Mouse (Mus musculus): Measurements from ENCODE around the gene Rara. TPM values are rescaled to one million over a fixed set of nuclear protein-coding genes. Genes with fewer than 3 reads are reported as not detected.

The Rara gene
- polyA plus RNA-seq, 1 experiment from 2014 or later = 43.2 TPM

- H3K4me2 ChIP-seq = peak overlapping the region; percentile 94
- H3K4me1 ChIP-seq (ENCODE audit: insufficient read depth) = peaks cover 63% of the 10 kb centered on the region
- H3K27me3 ChIP-seq (ENCODE audit: insufficient read depth, low read length) = no peaks in the 10 kb centered on the region
- WGBS = under 1% methylated on average over 39 of the region's 39 CpGs
- ATAC-seq (ENCODE audit: insufficient read depth) = no peak; the same call in 1 of the 2 replicates
- peak overlapping the region; percentile 76 for H3K4me3 ChIP-seq (ENCODE audit: low read depth, low read length)
- DNase-seq = peak; percentile 71
- H3K9ac ChIP-seq = peak overlapping the region; percentile 83
- no peaks in the 10 kb centered on the region for H3K36me3 ChIP-seq (ENCODE audit: insufficient read depth)
- H3K27ac ChIP-seq (ENCODE audit: low read depth) = peak overlapping the region; percentile 97
- no peaks in the 10 kb centered on the region for H3K9me3 ChIP-seq (ENCODE audit: low read depth, low read length)
- no peak for TF ChIP-seq CTCF (IDR thresholded peaks at IDR 0.05; ENCODE audit: low read depth)
These were observed 10.5 kb downstream of the Rara start for GRCm38 (mm10) chr11:98937914-98938694.

GRCm38 (mm10) chr11:98938701-98939083 is 11.1 kb downstream of the Rara start:
- TF ChIP-seq CTCF (IDR thresholded peaks at IDR 0.05; ENCODE audit: low read depth) = no peak
- peak overlapping the region; percentile 97 for H3K27ac ChIP-seq (ENCODE audit: low read depth)
- no peaks in the 10 kb centered on the region for H3K27me3 ChIP-seq (ENCODE audit: insufficient read depth, low read length)
- peaks cover 65% of the 10 kb centered on the region for H3K4me1 ChIP-seq (ENCODE audit: insufficient read depth)
- ATAC-seq (ENCODE audit: insufficient read depth) (no peak), DNase-seq (no peak)
- WGBS = 21% methylated on average over 7 of the region's 7 CpGs
- no peaks in the 10 kb centered on the region for H3K9me3 ChIP-seq (ENCODE audit: low read depth, low read length)
- no peaks in the 10 kb centered on the region for H3K36me3 ChIP-seq (ENCODE audit: insufficient read depth)
- peak overlapping the region; percentile 76 for H3K4me3 ChIP-seq (ENCODE audit: low read depth, low read length)
- H3K4me2 ChIP-seq = peak overlapping the region; percentile 94
- H3K9ac ChIP-seq = peak overlapping the region; percentile 83

DNA sequence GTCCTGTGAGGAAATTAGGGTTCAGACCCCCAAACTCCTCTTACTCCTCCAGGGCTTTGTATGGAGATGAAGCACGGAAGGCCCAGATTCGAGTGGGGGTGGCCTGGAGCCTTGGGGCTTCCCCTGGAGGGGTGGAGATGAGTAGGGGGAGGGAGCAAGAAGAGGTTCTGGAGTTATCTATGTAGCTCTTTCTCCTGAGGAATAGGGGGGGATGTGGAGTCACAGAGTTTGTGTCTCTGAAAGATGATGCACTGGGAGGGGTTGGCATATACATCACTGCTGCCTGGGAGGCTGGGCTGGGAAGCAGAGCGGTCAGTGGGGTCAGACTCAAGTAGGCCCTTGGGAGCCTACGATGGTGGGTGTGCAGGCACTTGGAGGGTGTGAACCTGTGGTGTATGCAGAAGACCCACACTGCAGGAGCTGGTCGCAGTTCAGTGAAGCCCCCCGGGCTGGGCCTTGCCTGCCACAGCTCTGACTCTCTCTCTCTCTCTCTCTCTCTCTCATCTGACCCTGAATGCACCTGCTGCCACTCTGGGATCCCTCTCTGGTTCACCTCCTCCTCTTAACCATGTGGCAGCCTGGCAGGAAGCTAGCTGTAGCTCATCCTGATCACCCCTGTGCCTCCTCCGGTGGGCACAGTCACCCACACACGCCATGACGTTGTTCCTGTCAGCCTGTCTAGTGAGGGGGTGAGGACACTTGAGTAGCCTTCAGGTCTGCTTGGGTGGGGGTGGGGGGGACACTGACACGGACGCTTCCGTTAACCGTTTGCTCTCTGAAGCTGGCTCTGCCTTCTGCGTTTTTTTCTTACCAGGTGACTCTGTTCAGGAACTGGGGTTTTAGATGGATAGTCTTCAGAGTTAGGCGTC is 11.7 kb downstream of the Rara start:
- WGBS = 22% methylated on average over 15 of the region's 15 CpGs
- H3K4me2 ChIP-seq = peak overlapping the region; percentile 94
- H3K9me3 ChIP-seq (ENCODE audit: low read depth, low read length) = no peaks in the 10 kb centered on the region
- TF ChIP-seq CTCF (IDR thresholded peaks at IDR 0.05; ENCODE audit: low read depth) = no peak
- DNase-seq = no peak
- H3K27ac ChIP-seq (ENCODE audit: low read depth) = peak overlapping the region; percentile 99
- H3K36me3 ChIP-seq (ENCODE audit: insufficient read depth) = no peaks in the 10 kb centered on the region; the same call in 1 of the 2 replicates
- H3K27me3 ChIP-seq (ENCODE audit: insufficient read depth, low read length) = no peaks in the 10 kb centered on the region
- ATAC-seq (ENCODE audit: insufficient read depth) = no peak
- peak overlapping the region; percentile 76 for H3K4me3 ChIP-seq (ENCODE audit: low read depth, low read length)
- peak overlapping the region; percentile 83 for H3K9ac ChIP-seq
- peaks cover 71% of the 10 kb centered on the region for H3K4me1 ChIP-seq (ENCODE audit: insufficient read depth)

DNA sequence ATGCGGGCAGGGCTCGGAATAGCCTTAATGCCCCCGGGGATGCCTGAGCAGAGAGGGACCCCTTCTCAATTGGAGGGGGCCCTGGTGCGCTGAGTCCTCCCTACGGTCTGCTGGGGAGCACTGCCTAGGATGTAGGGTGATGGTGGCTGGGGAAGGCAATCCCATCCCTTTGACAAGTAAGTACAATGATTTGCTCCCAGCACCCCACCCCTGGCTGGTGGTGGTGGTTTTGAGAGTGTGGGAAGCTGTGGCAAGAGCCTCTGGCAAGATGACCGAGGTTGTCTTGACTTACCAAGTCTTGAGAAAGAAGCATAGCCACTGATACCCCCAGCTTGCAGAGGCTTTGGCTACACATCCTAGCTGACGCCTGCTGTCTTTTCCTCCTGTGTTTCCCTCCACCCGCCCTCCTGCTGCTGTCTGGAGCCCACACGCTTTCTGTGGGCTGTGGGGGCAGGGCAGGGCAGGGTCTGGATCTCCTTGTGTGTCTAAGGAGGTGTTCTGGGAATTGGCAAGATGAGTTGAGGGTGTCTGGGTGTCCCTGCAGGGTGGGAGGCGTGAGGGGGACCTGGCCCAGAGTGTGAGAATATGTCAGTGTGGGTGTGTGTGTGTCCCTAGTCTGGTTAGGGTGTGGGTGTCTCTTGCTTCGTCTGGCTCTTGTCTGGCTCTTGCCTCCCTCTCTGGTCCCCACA is 12.5 kb downstream of the Rara start:
- TF ChIP-seq CTCF (IDR thresholded peaks at IDR 0.05; ENCODE audit: low read depth) = no peak
- peak overlapping the region; percentile 76 for H3K4me3 ChIP-seq (ENCODE audit: low read depth, low read length)
- WGBS = 29% methylated on average over 11 of the region's 11 CpGs
- H3K27ac ChIP-seq (ENCODE audit: low read depth) = peak overlapping the region; percentile 99
- peak overlapping the region; percentile 44 for H3K9ac ChIP-seq
- no peaks in the 10 kb centered on the region for H3K9me3 ChIP-seq (ENCODE audit: low read depth, low read length)
- H3K4me2 ChIP-seq = peak overlapping the region; percentile 94
- DNase-seq (peak; percentile 42), ATAC-seq (ENCODE audit: insufficient read depth) (no peak)
- no peaks in the 10 kb centered on the region; the same call in 1 of the 2 replicates for H3K36me3 ChIP-seq (ENCODE audit: insufficient read depth)
- peaks cover 79% of the 10 kb centered on the region for H3K4me1 ChIP-seq (ENCODE audit: insufficient read depth)
- no peaks in the 10 kb centered on the region for H3K27me3 ChIP-seq (ENCODE audit: insufficient read depth, low read length)

DNA sequence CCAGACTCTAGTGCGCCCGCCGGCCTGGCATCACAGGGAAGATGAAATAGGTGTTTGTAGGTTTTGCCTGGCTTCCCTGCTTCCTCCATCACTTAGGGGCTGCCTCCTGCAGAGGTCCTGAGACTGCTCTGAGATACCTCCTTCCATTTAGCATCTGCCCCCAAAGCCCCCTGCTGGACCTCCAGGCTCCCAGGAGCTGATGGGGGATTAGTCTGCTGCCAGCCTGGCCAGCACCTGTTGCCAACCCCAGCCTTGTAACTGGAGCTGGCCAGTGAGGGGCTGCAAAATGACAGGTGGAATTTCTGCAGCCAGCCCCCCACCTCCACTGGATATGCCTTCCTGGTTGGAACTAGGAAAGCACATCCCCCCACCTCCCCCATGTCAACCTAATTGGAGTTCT is 13.2 kb downstream of the Rara start:
- WGBS = 14% methylated on average over 3 of the region's 3 CpGs

DNA sequence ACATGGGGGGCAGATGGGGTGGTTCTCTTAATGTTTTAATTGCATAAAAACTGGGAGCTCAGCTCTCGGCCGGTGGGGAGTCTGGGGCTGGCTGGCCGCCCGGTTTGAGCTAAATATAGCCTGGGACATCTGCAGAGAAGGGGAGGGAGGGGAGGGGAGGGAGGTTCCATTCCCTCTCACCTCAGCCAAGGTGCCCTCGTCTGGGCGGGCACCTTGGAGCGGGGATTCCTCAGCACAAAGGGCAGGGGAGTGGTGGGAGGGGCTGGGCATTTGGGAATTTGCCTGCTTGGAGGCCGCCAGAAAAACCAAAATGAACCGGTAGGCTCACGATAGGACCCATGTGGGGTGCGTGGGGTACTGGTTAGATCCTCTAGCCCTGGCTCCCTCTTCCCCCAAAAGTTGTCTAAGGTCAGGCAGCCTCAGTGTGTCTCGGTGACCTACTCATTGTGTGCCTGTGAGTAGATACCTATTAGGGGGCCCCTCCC is 13.8 kb downstream of the Rara start:
- H3K9me3 ChIP-seq (ENCODE audit: low read depth, low read length) = no peaks in the 10 kb centered on the region
- 2% methylated on average over 12 of the region's 12 CpGs for WGBS
- peak overlapping the region; percentile 51 for H3K9ac ChIP-seq
- H3K4me1 ChIP-seq (ENCODE audit: insufficient read depth) = peaks cover 81% of the 10 kb centered on the region
- TF ChIP-seq CTCF (IDR thresholded peaks at IDR 0.05; ENCODE audit: low read depth) = no peak
- H3K27ac ChIP-seq (ENCODE audit: low read depth) = peak overlapping the region; percentile 99
- no peak; the same call in 1 of the 2 replicates for ATAC-seq (ENCODE audit: insufficient read depth)
- DNase-seq = peak; percentile 81
- no peaks in the 10 kb centered on the region; the same call in 1 of the 2 replicates for H3K36me3 ChIP-seq (ENCODE audit: insufficient read depth)
- H3K4me3 ChIP-seq (ENCODE audit: low read depth, low read length) = peak overlapping the region; percentile 76
- H3K27me3 ChIP-seq (ENCODE audit: insufficient read depth, low read length) = no peaks in the 10 kb centered on the region
- peak overlapping the region; percentile 94 for H3K4me2 ChIP-seq

More for the DNA sequence above, 13.2 kb downstream of the Rara start:
- Histone ChIP-seq H3K27me3 (ENCODE audit: insufficient read depth, low read length) (no peaks in the 10 kb centered on the region), H3K9me3 (ENCODE audit: low read depth, low read length) (no peaks in the 10 kb centered on the region), H3K9ac (peak overlapping the region; percentile 44), H3K4me3 (ENCODE audit: low read depth, low read length) (peak overlapping the region; percentile 76), H3K4me2 (peak overlapping the region; percentile 94), H3K36me3 (ENCODE audit: insufficient read depth) (no peaks in the 10 kb centered on the region; the same call in 1 of the 2 replicates), H3K27ac (ENCODE audit: low read depth) (peak overlapping the region; percentile 99), H3K4me1 (ENCODE audit: insufficient read depth) (peaks cover 82% of the 10 kb centered on the region)
- DNase-seq = no peak
- no peak for ATAC-seq (ENCODE audit: insufficient read depth)
- TF ChIP-seq CTCF (IDR thresholded peaks at IDR 0.05; ENCODE audit: low read depth) = no peak

Measured in lung, embryonic 14.5 days (tissue).